Mouse (Mus musculus) cerebellum, adult 2 months (tissue): ENCODE results near the gene Fry. TPM values are rescaled to one million over a fixed set of nuclear protein-coding genes. Genes with fewer than 3 reads are reported as not detected.

Experiments used
- DNase-seq, 2 experiments: peaks; one replicate each; pipeline ENCODE4 v3.0.0; 2021
- H3K27ac ChIP-seq: fragments of 200-500 bp; 2 replicates; pipeline ENCODE4 v1.5.1; 2012; ENCODE audit warnings: low read length, control low read depth, inconsistent platforms; ENCODE audit not compliant: insufficient read depth
- H3K27me3 ChIP-seq: fragments of 200-500 bp; 2 replicates; pipeline ENCODE4 v1.6.1; 2012; ENCODE audit warnings: inconsistent platforms, mild to moderate bottlenecking, low read length, moderate library complexity; ENCODE audit not compliant: control insufficient read depth, insufficient read depth
- H3K4me1 ChIP-seq: fragments of 200-500 bp; 2 replicates; pipeline ENCODE4 v1.6.1; 2011; ENCODE audit warnings: low read length; ENCODE audit not compliant: control insufficient read depth, insufficient read depth
- H3K4me3 ChIP-seq: fragments of 200-500 bp; replicated peaks from 2 replicates; pipeline ENCODE3; 2011; ENCODE audit warnings: mild to moderate bottlenecking, low read depth, low read length, control low read depth; ENCODE audit not compliant: insufficient read depth
- CTCF ChIP-seq: fragments of 200-500 bp; IDR thresholded peaks from 2 replicates; pipeline ENCODE4 v1.5.1; 2011; ENCODE audit warnings: low read depth, mild to moderate bottlenecking, control low read depth, low read length, moderate library complexity, borderline replicate concordance; ENCODE audit not compliant: insufficient read depth
- POLR2A ChIP-seq: fragments of 200-500 bp; IDR thresholded peaks from 2 replicates; pipeline ENCODE4 v1.6.1; 2011; ENCODE audit warnings: low read length, control low read depth, borderline replicate concordance; ENCODE audit not compliant: insufficient read depth
- WGBS: fragments of 180-500 bp; shearing (Covaris S2); methylation state at CpG from one replicate; pipeline ENCODE4 v1.1.7; 2018; 5-methylcytosine and 5-hydroxymethylcytosine counted together
- polyA plus RNA-seq: library from polyadenylated mRNA; depleted of rRNA; stranded (reverse); fragments of >200 nt; gene quantifications from 2 replicates; pipeline ENCODE4 v1.2.3, GENCODE M21; 2012

Fry gene
- polyA plus RNA-seq, 1 experiment = 92.2 TPM

DNA sequence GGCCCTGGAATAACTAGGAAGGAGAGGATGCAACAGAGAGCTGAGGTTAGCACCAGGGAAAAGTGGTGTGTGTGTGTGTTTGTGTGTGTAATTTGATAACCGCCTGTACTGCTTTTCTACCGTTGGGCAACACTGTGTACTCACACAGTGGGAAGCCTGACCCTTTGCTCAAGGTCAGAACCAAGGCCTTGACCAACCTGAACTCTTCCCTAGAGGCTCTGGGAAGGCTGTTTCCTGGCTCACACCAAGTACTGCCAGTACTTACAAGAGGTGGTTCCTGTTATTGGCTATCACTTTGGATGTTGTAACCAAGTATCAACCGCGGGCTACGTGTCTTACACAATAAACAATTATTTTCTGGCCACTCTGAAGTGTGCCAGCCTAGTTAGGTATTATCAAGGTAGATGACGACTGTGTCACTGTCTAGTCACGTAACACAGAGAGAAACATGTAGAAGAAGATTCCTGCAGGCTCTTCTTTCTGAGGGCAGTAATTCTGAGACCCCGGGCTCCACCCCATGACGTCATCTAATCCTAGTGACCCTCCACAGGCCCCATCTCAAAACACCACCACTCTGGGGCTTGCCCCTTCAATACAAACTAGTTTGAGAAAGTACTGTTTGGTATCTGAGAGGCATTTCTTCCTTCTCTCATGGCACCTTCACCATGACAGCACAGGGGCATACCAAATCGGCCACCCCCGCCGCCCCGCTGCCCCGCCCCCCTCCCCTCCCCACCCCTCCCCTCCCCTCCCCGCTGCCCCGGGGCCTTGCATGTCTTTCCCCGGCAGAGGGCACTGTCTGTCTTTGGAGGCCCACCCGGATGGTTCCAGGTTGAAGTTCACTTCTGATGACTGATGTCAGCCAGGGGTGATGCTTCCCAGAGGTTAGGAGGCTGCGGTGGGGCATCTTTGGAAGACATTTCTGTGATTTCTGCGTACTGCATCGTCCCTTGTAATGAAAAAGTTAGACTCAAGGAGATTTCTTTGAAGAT, 114.0 kb downstream of the Fry start:
- DNase-seq = peak in 1 of 2 experiments; percentile 59
- no peaks in the 10 kb centered on the region for H3K27me3 ChIP-seq
- H3K4me1 ChIP-seq = peaks cover 9% of the 10 kb centered on the region
- 44% methylated on average over 16 of the region's 21 CpGs for WGBS
- H3K4me3 ChIP-seq = no peak overlapping the region
- no peak overlapping the region for H3K27ac ChIP-seq
- TF ChIP-seq CTCF (peak; percentile 49; the same call in 1 of the 2 replicates), POLR2A (no peak)

- Histone ChIP-seq H3K27me3 (no peaks in the 10 kb centered on the region), H3K4me1 (peaks cover 12% of the 10 kb centered on the region), H3K27ac (no peak overlapping the region), H3K4me3 (no peak overlapping the region)
- 54% methylated on average over 17 of the region's 17 CpGs for whole genome bisulfite sequencing
- TF ChIP-seq POLR2A (no peak), CTCF (peak; percentile 89)
- DNase-seq = peak; percentile 80 to 83
Observed at GRCm38 (mm10) chr5:150233154-150233886, 114.9 kb downstream of the Fry start.

DNA sequence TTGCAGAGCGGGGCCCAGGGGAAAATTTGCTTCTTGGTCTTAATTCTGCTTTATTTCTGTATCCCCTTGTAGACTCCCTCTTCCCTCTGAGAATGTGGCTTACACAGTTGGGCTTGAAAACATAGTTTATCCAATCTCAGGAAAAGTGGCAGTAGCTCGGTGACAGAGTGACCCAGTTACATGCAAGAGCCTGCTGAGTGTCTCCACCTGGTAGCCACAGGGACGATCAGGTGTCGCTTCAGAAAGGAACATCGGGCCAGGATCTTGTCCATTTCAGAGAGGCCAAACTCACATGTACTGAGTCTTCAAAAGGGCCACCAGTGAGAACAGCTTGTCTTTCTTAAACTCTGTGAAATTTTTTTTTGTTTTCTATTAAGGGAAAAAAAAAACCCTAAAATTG, 117.5 kb downstream of the Fry start:
- WGBS = 23% methylated on average over 5 of the region's 5 CpGs
- H3K4me1 ChIP-seq = peaks cover 12% of the 10 kb centered on the region
- peak; percentile 71 to 89 for DNase-seq
- H3K27me3 ChIP-seq = no peaks in the 10 kb centered on the region
- TF ChIP-seq POLR2A (no peak), CTCF (no peak)
- H3K4me3 ChIP-seq = no peak overlapping the region
- no peak overlapping the region; the same call in 1 of the 2 replicates for H3K27ac ChIP-seq

- Histone ChIP-seq H3K4me3 (no peak overlapping the region), H3K27me3 (no peaks in the 10 kb centered on the region), H3K27ac (peak overlapping the region; percentile 80), H3K4me1 (peaks cover 16% of the 10 kb centered on the region)
- no peak; the same call in 1 of the 2 replicates for TF ChIP-seq CTCF
- TF ChIP-seq POLR2A = no peak
- DNase-seq = no peak
Observed at GRCm38 (mm10) chr5:150236597-150236996, 118.2 kb downstream of the Fry start.

GRCm38 (mm10) chr5:150241638-150242037, 123.2 kb downstream of the Fry start:
- Histone ChIP-seq H3K27ac (peak overlapping the region; percentile 75), H3K4me3 (no peak overlapping the region), H3K27me3 (no peaks in the 10 kb centered on the region), H3K4me1 (peaks cover 12% of the 10 kb centered on the region)
- 22% methylated on average over 9 of the region's 9 CpGs for WGBS
- TF ChIP-seq POLR2A = no peak
- TF ChIP-seq CTCF = no peak
- peak; percentile 53 to 65 for DNase-seq

DNA sequence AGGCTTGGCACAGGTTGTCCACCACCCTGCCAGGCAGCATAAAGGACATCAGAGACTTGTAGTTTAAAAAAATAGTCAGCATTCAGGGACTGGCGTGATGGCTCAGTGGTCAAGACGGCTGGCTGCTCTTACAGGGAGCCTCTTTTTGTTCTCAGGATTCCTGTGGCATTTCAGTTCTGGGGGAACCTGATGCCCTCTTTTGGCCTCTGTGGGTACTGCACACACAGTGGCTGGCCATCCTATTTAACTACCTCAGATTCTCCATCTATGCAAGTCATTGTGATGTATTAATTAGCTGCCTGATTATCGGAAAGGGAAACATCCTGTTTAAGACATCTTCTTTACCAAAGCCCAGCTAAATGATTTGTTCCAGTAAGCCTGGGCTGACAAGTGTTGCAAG, 128.3 kb downstream of the Fry start:
- no peak overlapping the region for H3K4me3 ChIP-seq
- no peak for TF ChIP-seq POLR2A
- peak; percentile 39; the same call in 1 of the 2 replicates for TF ChIP-seq CTCF
- 71% methylated on average over 3 of the region's 3 CpGs for WGBS
- H3K4me1 ChIP-seq = peaks cover 1% of the 10 kb centered on the region; the same call in 1 of the 2 replicates
- no peak for DNase-seq
- H3K27me3 ChIP-seq = no peaks in the 10 kb centered on the region
- H3K27ac ChIP-seq = no peak overlapping the region

GRCm38 (mm10) chr5:150257764-150258163, 139.3 kb downstream of the Fry start:
- TF ChIP-seq POLR2A (no peak), CTCF (peak; percentile 43; the same call in 1 of the 2 replicates)
- no peak for DNase-seq
- H3K27me3 ChIP-seq = no peaks in the 10 kb centered on the region
- no peak overlapping the region for H3K4me3 ChIP-seq
- 90% methylated on average over 7 of the region's 7 CpGs for WGBS
- no peaks in the 10 kb centered on the region; the same call in 1 of the 2 replicates for H3K4me1 ChIP-seq
- H3K27ac ChIP-seq = no peak overlapping the region; the same call in 1 of the 2 replicates

DNA sequence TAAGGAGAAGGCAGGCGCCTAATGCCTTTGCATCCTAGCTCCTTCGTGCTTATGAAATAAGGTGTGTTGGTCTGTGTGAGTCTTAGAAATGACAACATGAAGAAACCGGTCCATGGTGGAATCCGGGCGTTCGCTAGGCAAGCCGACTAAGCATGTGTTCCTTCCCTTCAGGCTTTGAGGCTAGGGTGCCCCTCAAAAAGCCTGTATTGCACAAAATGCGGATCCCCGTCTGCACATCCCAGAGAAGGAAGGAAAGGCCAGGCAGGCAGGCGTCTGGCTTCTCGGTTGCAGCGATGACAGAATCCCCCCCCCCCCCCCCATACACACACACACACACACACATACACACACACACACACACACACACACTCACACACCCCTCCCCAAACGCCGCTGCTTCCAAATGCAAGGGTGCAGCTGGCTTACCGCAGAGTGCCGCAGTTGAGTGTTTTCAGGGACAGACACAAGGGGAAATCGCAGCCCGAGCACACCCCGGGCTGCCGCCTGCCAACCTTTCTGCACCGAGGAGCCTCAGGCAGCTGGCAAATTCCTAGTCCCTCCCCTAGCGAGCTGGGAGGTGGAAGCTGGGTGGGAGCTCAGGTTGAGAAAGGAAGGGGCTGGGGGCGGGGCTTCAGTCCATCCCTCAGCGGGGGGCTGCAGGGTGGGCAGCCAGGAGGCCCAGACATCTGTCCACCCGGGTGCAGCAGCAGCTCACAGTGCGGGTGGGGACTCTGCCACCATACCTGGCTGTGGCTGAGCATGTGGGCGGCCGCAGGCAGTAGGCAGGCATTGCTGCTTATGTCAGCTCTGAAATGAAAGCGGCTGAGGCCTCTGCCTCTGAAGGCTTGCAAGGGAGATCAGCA, 141.0 kb downstream of the Fry start:
- Histone ChIP-seq H3K4me1 (peaks cover 11% of the 10 kb centered on the region), H3K27me3 (no peaks in the 10 kb centered on the region), H3K4me3 (peak overlapping the region; percentile 59), H3K27ac (peak overlapping the region; percentile 96)
- 2% methylated on average over 29 of the region's 29 CpGs for WGBS
- TF ChIP-seq POLR2A (peak; percentile 63; the same call in 1 of the 2 replicates), CTCF (no peak)
- DNase-seq = peak; percentile 89 to 92
